Comparison of ENCODE assay signal across 22 mouse cellular contexts in the genomic region with DNA sequence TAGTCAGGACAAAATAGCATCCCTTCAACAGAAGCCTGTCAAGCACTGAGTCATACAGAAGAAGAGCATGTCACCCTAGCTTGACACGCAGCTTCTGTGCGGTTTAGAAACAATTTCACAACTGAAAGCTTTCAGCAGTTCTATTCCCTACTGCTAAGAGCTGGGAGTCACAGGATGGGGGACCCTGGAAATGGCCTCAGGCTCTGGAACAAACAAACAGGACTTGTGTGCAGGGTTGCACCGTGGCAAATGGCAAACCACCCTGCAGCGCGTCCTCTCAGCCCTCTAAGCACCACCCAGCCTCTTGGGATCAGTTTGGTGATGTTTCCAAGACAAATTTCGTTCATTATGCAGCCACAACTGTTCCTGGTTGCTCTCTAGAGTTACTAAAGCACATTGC.
DNase-seq lines count a peak whose midpoint lies in the region; ATAC-seq and TF ChIP-seq lines count a peak whose summit lies in the region.
"Had no signal": no experiment of that assay in that cellular context is flagged by ENCODE, and none has a peak within 500 bp of the region (broad histone marks: within the 10 kb centered on the region; RNA-seq: fewer than 3 reads in every experiment).

No protein-coding gene starts in this region.

- no peak for DNase-seq in forebrain, postnatal 0 days
- DNase-seq in heart, adult 11 months = peak; percentile 54
- DNase-seq in heart, embryonic 10.5 days (ENCODE audit: low spot score) = no peak
- DNase-seq in midbrain, embryonic 10.5 days (ENCODE audit: low spot score) = no peak
- peak; percentile 83 for DNase-seq in midbrain, embryonic 11.5 days (ENCODE audit: low spot score, missing footprints)
- DNase-seq: adrenal gland, adult 2 months; adrenal gland, adult 8-10 months; adrenal gland, postnatal 10 days; adrenal gland, postnatal 14 days; adrenal gland, postnatal 25 days; adrenal gland, postnatal 36 days; B cell, adult 2 months; cerebellum, adult 11 months; cerebellum, adult 11-12 months had no signal

- 71% methylated on average over 6 of the region's 6 CpGs for WGBS in forebrain, postnatal 0 days
- 80% methylated on average over 6 of the region's 6 CpGs for WGBS in forebrain, embryonic 13.5 days
- WGBS in heart, embryonic 10.5 days = 74% methylated on average over 6 of the region's 6 CpGs
- 81% methylated on average over 6 of the region's 6 CpGs for WGBS in midbrain, embryonic 10.5 days
- 68% methylated on average over 6 of the region's 6 CpGs for WGBS in midbrain, embryonic 15.5 days
- 86% methylated on average over 6 of the region's 6 CpGs for WGBS in midbrain, embryonic 11.5 days
- WGBS in midbrain, embryonic 16.5 days = 70% methylated on average over 6 of the region's 6 CpGs

- no peak for TF ChIP-seq CTCF in forebrain, postnatal 0 days (IDR thresholded peaks at IDR 0.05; ENCODE audit: low read depth)

- H3K27ac ChIP-seq in forebrain, postnatal 0 days (ENCODE audit: low read depth, low read length) = no peak overlapping the region
- no peak overlapping the region for H3K27ac ChIP-seq in forebrain, embryonic 13.5 days
- no peak overlapping the region for H3K27ac ChIP-seq in heart, embryonic 10.5 days
- H3K27ac ChIP-seq in midbrain, embryonic 10.5 days (replicated peaks) = 0 out of 2 replicates have a peak overlapping the region, but pooled peaks have one; percentile 23
- H3K27ac ChIP-seq in midbrain, embryonic 15.5 days = no peak overlapping the region
- H3K27ac ChIP-seq in midbrain, embryonic 11.5 days (ENCODE audit: low read depth, low read length) = no peak overlapping the region
- H3K27ac ChIP-seq in midbrain, embryonic 16.5 days (ENCODE audit: low read length) = no peak overlapping the region

- H3K9ac ChIP-seq in forebrain, postnatal 0 days = no peak overlapping the region
- H3K9ac ChIP-seq in forebrain, embryonic 13.5 days = no peak overlapping the region
- H3K9ac ChIP-seq in midbrain, embryonic 15.5 days = no peak overlapping the region
- H3K9ac ChIP-seq in midbrain, embryonic 11.5 days (ENCODE audit: low read length) = no peak overlapping the region
- no peak overlapping the region for H3K9ac ChIP-seq in midbrain, embryonic 16.5 days (ENCODE audit: low read depth, low read length)

- no peaks in the 10 kb centered on the region for H3K9me3 ChIP-seq in forebrain, postnatal 0 days (ENCODE audit: low read length)
- no peaks in the 10 kb centered on the region for H3K9me3 ChIP-seq in forebrain, embryonic 13.5 days (replicated peaks)
- H3K9me3 ChIP-seq in heart, embryonic 10.5 days = no peaks in the 10 kb centered on the region
- no peaks in the 10 kb centered on the region for H3K9me3 ChIP-seq in midbrain, embryonic 10.5 days (replicated peaks)
- H3K9me3 ChIP-seq in midbrain, embryonic 15.5 days = no peaks in the 10 kb centered on the region
- no peaks in the 10 kb centered on the region for H3K9me3 ChIP-seq in midbrain, embryonic 11.5 days (ENCODE audit: control insufficient read depth, low read length)
- no peaks in the 10 kb centered on the region for H3K9me3 ChIP-seq in midbrain, embryonic 16.5 days (replicated peaks; ENCODE audit: control insufficient read depth, low read length, poor library complexity, severe bottlenecking)
- H3K9me3 ChIP-seq: G1E had no signal

- no peaks in the 10 kb centered on the region for H3K4me1 ChIP-seq in forebrain, postnatal 0 days (ENCODE audit: insufficient read depth)
- peaks cover 7% of the 10 kb centered on the region; the same call in 1 of the 2 replicates for H3K4me1 ChIP-seq in forebrain, embryonic 13.5 days
- no peaks in the 10 kb centered on the region; the same call in 1 of the 2 replicates for H3K4me1 ChIP-seq in heart, embryonic 10.5 days
- H3K4me1 ChIP-seq in midbrain, embryonic 10.5 days = peaks cover 16% of the 10 kb centered on the region
- H3K4me1 ChIP-seq in midbrain, embryonic 15.5 days = no peaks in the 10 kb centered on the region
- no peaks in the 10 kb centered on the region for H3K4me1 ChIP-seq in midbrain, embryonic 11.5 days (ENCODE audit: control insufficient read depth, insufficient read depth, low read length)
- H3K4me1 ChIP-seq in midbrain, embryonic 16.5 days (ENCODE audit: control insufficient read depth, insufficient read depth, low read length) = no peaks in the 10 kb centered on the region; the same call in 1 of the 2 replicates

- H3K4me3 ChIP-seq in forebrain, postnatal 0 days (ENCODE audit: low read depth, low read length) = no peak overlapping the region
- H3K4me3 ChIP-seq in forebrain, embryonic 13.5 days = no peak overlapping the region
- no peak overlapping the region for H3K4me3 ChIP-seq in heart, embryonic 10.5 days
- H3K4me3 ChIP-seq in midbrain, embryonic 10.5 days = no peak overlapping the region
- no peak overlapping the region for H3K4me3 ChIP-seq in midbrain, embryonic 15.5 days
- no peak overlapping the region for H3K4me3 ChIP-seq in midbrain, embryonic 11.5 days (ENCODE audit: low read depth, low read length)
- no peak overlapping the region for H3K4me3 ChIP-seq in midbrain, embryonic 16.5 days (ENCODE audit: low read depth, low read length)

- H3K36me3 ChIP-seq in forebrain, postnatal 0 days (ENCODE audit: insufficient read depth) = no peaks in the 10 kb centered on the region
- no peaks in the 10 kb centered on the region for H3K36me3 ChIP-seq in forebrain, embryonic 13.5 days (ENCODE audit: poor library complexity, severe bottlenecking)
- H3K36me3 ChIP-seq in heart, embryonic 10.5 days = no peaks in the 10 kb centered on the region
- no peaks in the 10 kb centered on the region for H3K36me3 ChIP-seq in midbrain, embryonic 10.5 days
- no peaks in the 10 kb centered on the region for H3K36me3 ChIP-seq in midbrain, embryonic 15.5 days (replicated peaks)
- H3K36me3 ChIP-seq in midbrain, embryonic 11.5 days (ENCODE audit: control insufficient read depth, insufficient read depth, low read length) = no peaks in the 10 kb centered on the region
- H3K36me3 ChIP-seq in midbrain, embryonic 16.5 days (ENCODE audit: control insufficient read depth, insufficient read depth, low read length) = no peaks in the 10 kb centered on the region
- H3K36me3 ChIP-seq: G1E had no signal

- ATAC-seq in forebrain, postnatal 0 days = peak; percentile 48; the same call in 1 of the 2 replicates
- no peak for ATAC-seq in forebrain, embryonic 13.5 days
- no peak for ATAC-seq in midbrain, embryonic 15.5 days (replicated peaks)
- ATAC-seq in midbrain, embryonic 11.5 days (ENCODE audit: low FRiP score) = no peak
- ATAC-seq in midbrain, embryonic 16.5 days = no peak
- ATAC-seq: activated CD4-positive, CD25-positive, alpha-beta regulatory T cell, adult 4 months; CD4-positive, CD25-positive, alpha-beta regulatory T cell, adult 4 months; Patski had no signal

- H3K4me2 ChIP-seq in forebrain, postnatal 0 days (ENCODE audit: low read depth) = no peak overlapping the region
- H3K4me2 ChIP-seq in forebrain, embryonic 13.5 days = no peak overlapping the region
- no peak overlapping the region for H3K4me2 ChIP-seq in midbrain, embryonic 15.5 days
- no peak overlapping the region for H3K4me2 ChIP-seq in midbrain, embryonic 11.5 days
- no peak overlapping the region for H3K4me2 ChIP-seq in midbrain, embryonic 16.5 days (ENCODE audit: low read length)

- no peaks in the 10 kb centered on the region for H3K27me3 ChIP-seq in forebrain, postnatal 0 days (ENCODE audit: insufficient read depth, low read length)
- H3K27me3 ChIP-seq in forebrain, embryonic 13.5 days = peaks cover 16% of the 10 kb centered on the region
- no peaks in the 10 kb centered on the region for H3K27me3 ChIP-seq in heart, embryonic 10.5 days (ENCODE audit: insufficient read depth, poor library complexity, severe bottlenecking)
- peaks cover 10% of the 10 kb centered on the region; the same call in 1 of the 2 replicates for H3K27me3 ChIP-seq in midbrain, embryonic 10.5 days (ENCODE audit: low read depth, poor library complexity, severe bottlenecking)
- no peaks in the 10 kb centered on the region for H3K27me3 ChIP-seq in midbrain, embryonic 15.5 days (replicated peaks)
- no peaks in the 10 kb centered on the region for H3K27me3 ChIP-seq in midbrain, embryonic 11.5 days (ENCODE audit: control insufficient read depth, insufficient read depth, low read length)
- no peaks in the 10 kb centered on the region for H3K27me3 ChIP-seq in midbrain, embryonic 16.5 days (ENCODE audit: control insufficient read depth, insufficient read depth, low read depth, low read length)
- H3K27me3 ChIP-seq: CH12.LX, Patski had no signal

Comparison
In these comparisons a context has a peak if more than half of its experiments do, and no peak if none do; other contexts are left out.
1. DNase-seq: peak in heart, adult 11 months (single experiment) and midbrain, embryonic 11.5 days (single experiment); none in forebrain, postnatal 0 days (single experiment), heart, embryonic 10.5 days (single experiment) and midbrain, embryonic 10.5 days (single experiment).